Mouse (Mus musculus) lung, adult 2 months (tissue): ENCODE measurements around the gene Rbbp6.

Source experiments
- CTCF ChIP-seq: fragments of 200-500 bp; IDR thresholded peaks from 2 replicates; pipeline ENCODE4 v1.5.1; 2011; ENCODE audit warnings: mild to moderate bottlenecking, low read length, control low read depth; ENCODE audit not compliant: insufficient read depth
- POLR2A ChIP-seq: fragments of 200-500 bp; IDR thresholded peaks from 2 replicates; pipeline ENCODE4 v1.6.1; 2011; ENCODE audit warnings: low read depth, mild to moderate bottlenecking, control low read depth, low read length, borderline replicate concordance; ENCODE audit errors: extremely low read depth

- TF ChIP-seq POLR2A (no peak), CTCF (no peak)
Observed at GRCm38 (mm10) chr7:123046473-123047091, 81.1 kb downstream of the Rbbp6 start.
